Mouse (Mus musculus) heart, embryonic 16.5 days (tissue): ENCODE results near the gene Nnat. TPM values are rescaled to one million over a fixed set of nuclear protein-coding genes. Genes with fewer than 3 reads are reported as not detected.

ENCODE experiments used
- ATAC-seq: fragments of 200-750 bp; cut with Nextera tagmentation; replicated peaks from 2 replicates; pipeline ENCODE4 v1.8.0; 2017; ENCODE audit warnings: moderate number of reproducible peaks; ENCODE audit not compliant: insufficient read depth, low FRiP score; ENCODE audit errors: extremely low read depth
- H3K27ac ChIP-seq: fragments of 300-500 bp; sonication (generic); 2 replicates; pipeline ENCODE4 v1.5.1; 2014; ENCODE audit warnings: mild to moderate bottlenecking, low read length, control low read depth, moderate library complexity
- H3K27me3 ChIP-seq: fragments of 300-500 bp; sonication (generic); 2 replicates; pipeline ENCODE4 v1.6.1; 2014; ENCODE audit warnings: low read length, mixed read lengths; ENCODE audit not compliant: control insufficient read depth, insufficient read depth
- H3K36me3 ChIP-seq: fragments of 300-500 bp; sonication (generic); 2 replicates; pipeline ENCODE4 v1.6.1; 2014; ENCODE audit not compliant: control insufficient read depth, insufficient read depth
- H3K4me1 ChIP-seq: fragments of 300-500 bp; sonication (generic); 2 replicates; pipeline ENCODE4 v1.6.1; 2014; ENCODE audit warnings: low read length, mixed read lengths; ENCODE audit not compliant: control insufficient read depth, insufficient read depth
- H3K4me2 ChIP-seq: fragments of 300-500 bp; sonication (generic); 2 replicates; pipeline ENCODE4 v1.6.1; 2014; ENCODE audit warnings: low read depth, mild to moderate bottlenecking, control low read depth, low read length
- H3K4me3 ChIP-seq: fragments of 300-500 bp; sonication (generic); 2 replicates; pipeline ENCODE4 v1.5.1; 2014; ENCODE audit warnings: mild to moderate bottlenecking, control low read depth, low read length
- H3K9ac ChIP-seq: fragments of 300-500 bp; sonication (generic); 2 replicates; pipeline ENCODE4 v1.6.1; 2014; ENCODE audit warnings: low read length, control low read depth
- H3K9me3 ChIP-seq: fragments of 300-500 bp; sonication (generic); replicated peaks from 2 replicates; pipeline ENCODE4 v1.6.1; 2016; ENCODE audit warnings: low read length; ENCODE audit not compliant: control insufficient read depth
- WGBS: fragments of 180-500 bp; shearing (Covaris S2); extraction: QIAGEN DNeasy Blood & Tissue Kit; methylation state at CpG from one replicate; pipeline ENCODE4 v1.1.7; 2014; 5-methylcytosine and 5-hydroxymethylcytosine counted together
- polyA plus RNA-seq: library from polyadenylated mRNA; unstranded; fragments of >200 nt; fragmentation: Nextera tagmentation; extraction: Ambion mirVana; gene quantifications from 2 replicates; pipeline ENCODE4 v1.2.1, GENCODE M21; 2015

Gene Nnat
- polyA plus RNA-seq, result 41.5 and 80.2 TPM in 2 replicates

- H3K27me3 ChIP-seq, result no peaks in the 10 kb centered on the region
- peak within 1 kb of the TSS; percentile 85 for H3K4me2 ChIP-seq
- H3K9ac ChIP-seq, result peak within 1 kb of the TSS; percentile 67
- peaks cover 25% of the 10 kb centered on the region for H3K4me1 ChIP-seq
- WGBS, result 54% methylated on average over 27 of the region's 27 CpGs
- H3K4me3 ChIP-seq, result peak within 1 kb of the TSS; percentile 57
- peaks cover 44% of the 10 kb centered on the region for H3K36me3 ChIP-seq
- peaks cover 27% of the 10 kb centered on the region for H3K9me3 ChIP-seq
- no peak for ATAC-seq
- H3K27ac ChIP-seq, result no peak within 1 kb of the TSS
Measured at GRCm38 (mm10) chr2:157559858-157560257, at the start of gene Nnat. Gene Nnat, plus strand, starts transcription at chr2:157560078.

DNA sequence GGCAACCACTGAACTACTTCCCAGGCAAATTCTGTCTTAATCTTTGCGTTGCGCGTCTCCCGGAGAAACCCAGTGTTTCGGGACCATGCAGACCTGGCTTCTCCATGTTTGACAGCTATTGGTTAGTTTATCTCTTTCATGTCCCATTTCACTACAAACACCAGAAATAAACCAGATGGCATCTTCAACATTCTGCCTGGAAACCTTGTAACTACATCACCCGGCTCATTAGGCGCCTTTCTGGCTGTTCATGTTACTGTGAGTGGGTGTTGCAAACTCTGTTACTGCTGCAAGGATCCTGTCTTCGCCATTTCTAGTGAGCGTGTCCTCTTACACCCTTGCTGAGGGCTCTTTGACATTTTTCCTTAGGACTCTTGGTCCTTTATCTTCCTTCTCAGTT, 47.0 kb upstream of the Nnat start:
- H3K27me3 ChIP-seq, result peaks cover 11% of the 10 kb centered on the region
- no peak overlapping the region for H3K4me3 ChIP-seq
- no peak overlapping the region for H3K27ac ChIP-seq
- no peaks in the 10 kb centered on the region for H3K4me1 ChIP-seq
- H3K36me3 ChIP-seq, result no peaks in the 10 kb centered on the region
- H3K4me2 ChIP-seq, result no peak overlapping the region
- H3K9me3 ChIP-seq, result no peaks in the 10 kb centered on the region
- 79% methylated on average over 9 of the region's 9 CpGs for WGBS
- ATAC-seq, result no peak
- H3K9ac ChIP-seq, result no peak overlapping the region

DNA sequence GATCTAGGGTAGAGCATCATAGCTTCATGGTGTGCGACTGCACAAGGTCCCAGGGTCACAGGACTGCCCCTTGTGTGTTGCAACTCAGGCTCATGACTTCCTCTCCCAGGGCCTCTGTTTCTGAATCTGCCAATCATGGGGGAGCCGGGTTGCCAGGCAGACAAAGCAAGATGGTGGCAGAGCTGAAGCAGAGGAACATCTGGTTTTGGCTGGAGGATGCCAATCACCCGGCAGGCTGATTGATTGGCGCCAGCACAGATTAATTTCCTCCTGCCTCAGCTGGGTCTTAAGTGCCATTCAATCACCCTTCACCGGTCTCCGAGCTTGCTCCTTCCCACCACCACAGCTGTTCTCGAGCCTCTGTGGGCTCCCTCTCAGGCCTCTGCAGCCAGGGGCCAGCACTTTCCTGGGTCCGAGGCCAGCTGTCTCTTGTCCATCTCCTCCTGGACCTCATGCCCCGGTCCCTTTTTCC, 46.1 kb upstream of the Nnat start:
- WGBS, result 41% methylated on average over 9 of the region's 9 CpGs
- Histone ChIP-seq H3K36me3 (no peaks in the 10 kb centered on the region), H3K9ac (no peak overlapping the region), H3K27me3 (peaks cover 7% of the 10 kb centered on the region), H3K4me1 (no peaks in the 10 kb centered on the region), H3K4me2 (no peak overlapping the region), H3K27ac (no peak overlapping the region), H3K4me3 (no peak overlapping the region), H3K9me3 (no peaks in the 10 kb centered on the region)
- no peak for ATAC-seq

GRCm38 (mm10) chr2:157514353-157514752, 45.5 kb upstream of the Nnat start:
- no peak overlapping the region for H3K4me2 ChIP-seq
- WGBS, result 17% methylated on average over 4 of the region's 4 CpGs
- no peak overlapping the region for H3K27ac ChIP-seq
- no peaks in the 10 kb centered on the region for H3K36me3 ChIP-seq
- no peaks in the 10 kb centered on the region for H3K4me1 ChIP-seq
- H3K9ac ChIP-seq, result no peak overlapping the region
- H3K4me3 ChIP-seq, result no peak overlapping the region
- no peak for ATAC-seq
- H3K9me3 ChIP-seq, result no peaks in the 10 kb centered on the region
- peaks cover 7% of the 10 kb centered on the region for H3K27me3 ChIP-seq

DNA sequence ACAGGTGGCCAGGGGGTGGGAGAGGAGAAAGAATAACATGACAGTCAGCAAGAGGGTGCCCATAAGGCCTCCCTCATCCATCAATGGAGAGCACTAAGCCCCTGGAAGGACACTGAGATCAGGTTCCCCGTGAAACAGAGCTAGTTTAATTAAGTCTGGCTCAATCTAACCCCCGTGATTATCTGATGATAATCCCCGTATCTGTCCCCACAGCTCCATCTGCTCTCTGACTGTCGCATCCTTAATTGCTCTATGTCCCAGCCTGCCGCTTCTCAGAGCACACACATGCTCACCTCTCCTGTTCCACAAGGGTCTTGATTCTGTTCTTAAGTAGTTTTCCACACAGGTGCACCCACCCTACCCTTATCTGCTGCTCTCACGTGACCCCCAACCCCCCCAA, 42.4 kb upstream of the Nnat start:
- H3K9ac ChIP-seq, result no peak overlapping the region
- peaks cover 7% of the 10 kb centered on the region for H3K27me3 ChIP-seq
- H3K36me3 ChIP-seq, result no peaks in the 10 kb centered on the region
- H3K4me3 ChIP-seq, result no peak overlapping the region
- H3K9me3 ChIP-seq, result no peaks in the 10 kb centered on the region
- ATAC-seq, result no peak
- H3K4me2 ChIP-seq, result no peak overlapping the region
- 57% methylated on average over 6 of the region's 6 CpGs for WGBS
- no peaks in the 10 kb centered on the region for H3K4me1 ChIP-seq
- H3K27ac ChIP-seq, result no peak overlapping the region

DNA sequence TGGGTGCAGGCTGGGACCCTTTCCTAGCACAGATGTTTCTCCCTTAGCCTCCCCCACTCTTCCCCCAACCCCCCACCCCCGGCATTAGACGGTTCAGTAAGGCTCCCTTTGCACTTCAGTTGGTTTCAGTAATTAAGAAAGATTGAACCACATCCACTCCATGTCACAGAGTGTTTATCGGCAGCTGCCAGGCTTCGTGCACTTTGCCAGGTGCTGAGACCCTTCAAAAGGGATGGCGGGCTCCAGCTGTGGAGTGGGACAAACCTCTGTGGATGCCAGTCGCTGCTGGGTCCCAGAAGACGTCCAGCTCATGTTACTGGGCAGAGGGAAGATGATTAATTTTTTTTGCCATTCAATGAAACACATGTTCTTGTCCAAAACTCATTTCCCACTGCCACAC, 41.4 kb upstream of the Nnat start:
- no peaks in the 10 kb centered on the region for H3K36me3 ChIP-seq
- no peak for ATAC-seq
- H3K4me3 ChIP-seq, result no peak overlapping the region
- no peaks in the 10 kb centered on the region for H3K4me1 ChIP-seq
- 57% methylated on average over 7 of the region's 7 CpGs for WGBS
- no peaks in the 10 kb centered on the region for H3K9me3 ChIP-seq
- no peak overlapping the region for H3K4me2 ChIP-seq
- H3K9ac ChIP-seq, result no peak overlapping the region
- H3K27me3 ChIP-seq, result peaks cover 3% of the 10 kb centered on the region; the same call in 1 of the 2 replicates
- no peak overlapping the region for H3K27ac ChIP-seq

GRCm38 (mm10) chr2:157519452-157519851, 40.4 kb upstream of the Nnat start:
- no peaks in the 10 kb centered on the region for H3K36me3 ChIP-seq
- no peak overlapping the region for H3K9ac ChIP-seq
- H3K27me3 ChIP-seq, result no peaks in the 10 kb centered on the region; the same call in 1 of the 2 replicates
- no peaks in the 10 kb centered on the region for H3K9me3 ChIP-seq
- H3K27ac ChIP-seq, result no peak overlapping the region
- WGBS, result 52% methylated on average over 6 of the region's 6 CpGs
- no peak overlapping the region for H3K4me3 ChIP-seq
- no peaks in the 10 kb centered on the region for H3K4me1 ChIP-seq
- no peak overlapping the region for H3K4me2 ChIP-seq
- ATAC-seq, result no peak

GRCm38 (mm10) chr2:157520496-157520895, 39.4 kb upstream of the Nnat start:
- Histone ChIP-seq H3K27me3 (peaks cover 2% of the 10 kb centered on the region; the same call in 1 of the 2 replicates), H3K9ac (no peak overlapping the region), H3K27ac (no peak overlapping the region), H3K4me3 (no peak overlapping the region), H3K36me3 (no peaks in the 10 kb centered on the region), H3K4me2 (no peak overlapping the region), H3K4me1 (no peaks in the 10 kb centered on the region), H3K9me3 (no peaks in the 10 kb centered on the region)
- ATAC-seq, result no peak
- WGBS, result 54% methylated on average over 5 of the region's 5 CpGs

DNA sequence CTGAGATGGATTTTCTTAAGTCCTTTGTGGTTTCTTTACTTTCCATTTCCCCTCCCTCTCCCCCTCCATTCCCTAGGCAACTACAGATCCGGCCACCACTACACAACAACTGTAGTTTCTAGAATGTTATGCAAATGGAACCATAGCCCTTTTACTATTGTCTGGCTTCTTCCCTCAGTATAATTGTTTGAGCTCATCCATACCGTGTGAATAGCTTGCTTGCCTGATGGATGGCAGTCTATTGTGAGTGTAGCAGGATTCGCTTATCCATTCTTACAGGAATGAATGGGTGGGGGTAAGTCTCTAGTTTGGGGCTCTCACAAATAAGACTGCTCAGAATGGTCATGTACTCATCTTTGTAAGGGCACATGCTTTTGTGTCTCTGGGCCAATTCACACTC, 37.3 kb upstream of the Nnat start:
- Histone ChIP-seq H3K9me3 (no peaks in the 10 kb centered on the region), H3K27me3 (0 out of 2 replicates have a peak, but pooled peaks cover 2% of the 10 kb centered on the region), H3K27ac (no peak overlapping the region), H3K9ac (no peak overlapping the region), H3K4me1 (no peaks in the 10 kb centered on the region), H3K4me3 (no peak overlapping the region), H3K36me3 (no peaks in the 10 kb centered on the region), H3K4me2 (no peak overlapping the region)
- 77% methylated on average over 3 of the region's 3 CpGs for WGBS
- ATAC-seq, result no peak
